Mouse (Mus musculus) cerebellum, postnatal 14 days (tissue): ENCODE results near the gene Prpf4.
A peak's percentile ranks its signal among the peaks of the same experiment; 100 is the strongest.

Source experiments
- DNase-seq, 2 experiments: peaks; one replicate each; pipeline ENCODE4 v3.0.0; 2021; ENCODE audit warnings: mixed read lengths in 2 of 2

Gene Prpf4

DNA sequence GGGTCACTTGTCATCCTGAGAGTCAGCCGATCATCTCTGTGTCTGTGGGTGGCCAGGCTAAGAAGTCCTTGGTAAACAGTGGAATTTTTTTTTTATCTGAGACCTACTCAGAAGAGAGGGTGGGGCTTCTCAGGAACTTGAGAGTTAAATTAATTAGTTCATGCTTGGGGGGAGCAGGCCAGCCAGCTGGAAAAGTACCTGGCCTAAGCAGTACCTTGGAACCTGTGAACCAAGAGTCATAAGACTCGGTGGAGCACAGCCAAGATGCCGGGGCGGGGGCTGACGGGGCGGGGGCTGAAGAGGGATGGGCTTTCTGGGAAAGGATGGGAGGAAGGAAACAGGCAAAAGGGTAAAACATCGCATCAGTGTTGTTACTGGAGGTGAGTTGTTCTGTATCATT is 29.3 kb downstream of the Prpf4 start:
- no peak for DNase-seq

DNA sequence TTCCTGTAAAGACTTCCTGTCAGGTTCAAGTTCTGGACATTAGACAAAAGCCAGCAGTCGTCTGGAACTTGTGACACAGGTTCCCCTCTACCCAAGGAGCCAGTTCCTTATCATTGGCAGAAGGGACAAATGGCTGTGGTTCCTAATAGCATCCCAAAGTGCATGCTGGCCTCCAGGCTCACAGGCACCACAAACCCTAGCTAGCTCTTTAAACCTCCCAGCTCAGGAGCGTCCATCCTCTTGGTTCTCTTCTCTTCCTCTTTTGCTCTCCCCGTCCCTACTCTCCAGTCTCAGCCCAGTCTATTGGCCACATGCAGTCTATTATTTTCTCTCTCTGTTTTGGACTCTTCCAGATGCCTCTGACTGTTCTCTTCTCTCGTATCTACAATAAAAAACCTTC is 31.2 kb downstream of the Prpf4 start:
- no peak for DNase-seq

DNA sequence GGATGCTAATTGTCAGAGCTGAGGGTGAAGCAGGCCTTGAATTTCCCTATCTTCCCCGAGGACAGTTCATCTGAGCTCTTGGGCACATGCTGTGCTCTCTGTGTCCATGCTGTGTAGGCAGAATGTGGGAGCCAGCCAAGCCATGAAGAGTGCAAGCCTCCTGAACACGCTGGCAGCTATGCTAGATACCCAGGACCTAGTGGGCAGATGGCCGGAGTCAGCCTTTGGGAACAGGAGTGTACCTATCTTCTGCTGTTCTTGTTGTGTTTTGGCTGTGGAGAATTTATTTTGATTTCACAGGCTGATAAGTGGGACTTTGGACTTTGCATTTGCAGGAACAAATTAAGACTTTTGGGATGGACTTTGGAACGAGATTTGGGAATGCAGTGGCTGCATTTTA is 31.9 kb downstream of the Prpf4 start:
- peak; percentile 81 to 87 for DNase-seq

DNA sequence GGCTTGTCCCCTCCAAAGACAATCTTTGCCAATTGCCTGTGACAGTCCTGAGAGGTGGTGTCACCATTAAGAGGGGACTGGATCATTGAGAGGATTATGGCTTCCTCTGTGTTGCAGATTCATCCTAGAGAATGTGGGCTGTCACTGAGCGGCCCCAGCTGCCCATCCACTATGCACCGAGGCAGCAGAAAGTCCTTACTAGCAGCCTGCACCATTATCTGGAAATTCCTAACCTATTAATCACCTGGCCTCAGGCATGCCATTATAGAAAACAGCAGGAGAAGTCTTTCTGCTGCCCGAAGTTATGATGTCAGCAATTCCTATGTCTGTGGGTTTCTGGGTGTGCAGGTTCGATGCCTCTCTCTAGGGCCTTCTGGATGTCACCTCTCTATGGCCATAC is 32.4 kb downstream of the Prpf4 start:
- no peak for DNase-seq

DNA sequence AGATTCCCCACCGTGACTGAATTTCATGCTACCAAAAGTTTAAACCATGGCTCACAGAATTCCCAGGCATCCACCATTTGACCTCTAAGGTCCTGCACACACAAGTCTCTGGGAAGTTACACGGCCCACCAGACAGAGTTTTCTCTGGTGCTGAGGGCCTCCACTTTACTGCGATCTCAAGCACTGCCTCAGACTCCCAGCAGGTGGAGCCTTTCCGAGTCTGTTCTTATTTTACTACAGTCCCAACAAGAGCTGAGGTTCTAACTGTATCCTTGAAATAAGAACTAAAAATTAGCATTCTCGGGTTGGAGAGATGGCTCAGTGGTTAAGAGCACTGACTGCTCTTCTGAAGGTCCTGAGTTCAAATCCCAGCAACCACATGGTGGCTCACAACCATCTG is 46.4 kb downstream of the Prpf4 start:
- peak; percentile 40 to 48 for DNase-seq

DNA sequence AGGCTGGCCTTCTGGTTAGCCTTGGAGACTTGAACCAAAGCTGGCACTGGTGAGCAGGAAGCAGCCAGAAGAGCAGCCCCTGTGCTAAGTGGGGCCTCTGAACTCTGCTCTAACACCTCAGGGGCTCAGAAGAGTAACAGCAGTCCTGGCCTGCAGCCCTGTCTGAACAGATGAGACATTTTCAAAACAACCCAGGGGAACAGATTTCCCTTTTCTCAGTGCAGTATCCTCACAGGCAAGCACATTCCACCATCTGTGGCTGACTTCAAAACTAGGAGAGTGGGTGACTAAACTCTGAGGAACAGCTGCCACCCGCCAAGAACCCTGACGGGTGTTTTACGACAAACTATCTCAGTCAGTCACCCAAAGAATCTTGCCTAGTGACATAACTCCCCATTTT is 50.5 kb downstream of the Prpf4 start:
- DNase-seq: no peak

DNA sequence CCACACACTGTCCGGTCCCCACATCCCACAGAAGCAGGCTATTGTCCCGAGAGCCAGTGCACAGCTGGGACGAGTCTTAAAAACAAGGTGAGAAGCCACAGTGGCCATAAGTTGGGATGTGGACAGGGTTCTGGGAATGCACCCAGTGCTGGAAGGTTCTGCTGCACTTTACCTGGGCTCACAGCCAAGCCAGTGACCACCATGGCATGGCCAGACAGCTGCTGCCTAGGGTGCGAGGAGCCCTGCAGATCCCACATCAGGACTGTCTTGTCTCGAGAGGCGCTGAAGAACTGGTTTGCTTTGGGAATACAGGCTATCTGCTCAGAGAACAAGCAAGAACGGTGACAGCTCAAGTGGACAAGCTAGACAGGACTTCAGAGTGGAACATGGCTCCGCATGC is 51.8 kb downstream of the Prpf4 start:
- DNase-seq: no peak

DNA sequence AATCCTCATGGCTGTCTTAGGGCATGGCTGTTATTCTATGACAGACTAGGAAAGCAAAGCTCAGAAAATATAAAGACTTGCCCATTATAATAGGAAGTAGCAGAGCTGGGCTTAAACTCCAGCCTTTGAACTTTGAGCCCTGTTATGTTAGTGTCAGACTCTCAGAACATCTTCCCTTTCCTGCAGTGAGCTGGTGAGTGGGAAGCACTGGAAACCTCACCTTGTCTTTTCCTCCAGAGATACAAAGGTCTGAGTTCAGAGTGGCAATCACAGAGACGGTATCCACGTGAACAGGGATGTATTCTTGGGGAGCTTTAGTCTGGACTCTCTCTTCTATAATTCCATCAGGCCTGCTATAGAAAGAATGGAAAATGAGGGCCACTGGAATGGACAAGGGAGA is 54.5 kb downstream of the Prpf4 start:
- DNase-seq: no peak

DNA sequence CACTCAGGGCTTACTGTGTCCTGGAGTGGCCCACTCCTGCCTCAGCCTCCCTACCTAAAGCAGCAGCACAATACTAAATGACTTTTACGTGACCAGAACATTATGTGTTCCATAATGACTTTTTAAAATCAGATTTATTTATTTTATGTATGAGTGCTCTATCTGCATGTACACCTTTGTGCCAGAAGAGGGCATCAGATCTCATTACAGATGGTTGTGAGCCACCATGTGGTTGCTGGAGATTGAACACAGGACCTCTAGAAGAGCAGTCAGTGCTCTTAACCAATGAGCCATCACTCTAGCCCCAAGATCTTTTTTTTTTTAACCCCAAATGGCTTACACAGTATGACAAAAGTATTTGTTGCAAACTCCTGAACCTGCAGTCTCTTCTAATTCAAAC is 59.6 kb downstream of the Prpf4 start:
- DNase-seq: no peak

DNA sequence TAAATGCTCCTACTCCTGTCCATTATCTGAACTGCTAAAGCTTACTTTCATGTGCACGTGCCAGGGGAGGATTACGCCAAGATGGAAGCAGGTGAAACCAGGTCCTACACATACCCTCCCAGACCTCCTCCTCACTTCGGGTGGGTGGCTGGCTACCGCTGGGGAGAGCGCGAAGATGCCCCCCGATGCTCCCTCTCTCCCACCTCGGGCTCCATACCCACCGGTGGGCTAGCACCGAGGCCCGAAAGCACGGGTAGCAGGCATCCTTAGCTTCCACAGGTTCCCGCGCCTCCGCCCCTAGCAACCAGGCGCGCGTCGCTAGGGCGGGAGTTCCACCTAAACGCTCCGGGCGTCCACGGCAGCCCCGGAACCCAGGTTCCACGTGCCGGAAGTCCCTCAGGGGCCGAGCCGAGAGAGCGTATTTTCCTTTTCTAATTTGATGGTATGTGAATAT is 62.0 kb downstream of the Prpf4 start, which contains the start of gene Wdr31:
Gene Wdr31 (minus strand): TSS at position 299 of the 454 bp plus-strand sequence.
- peak; percentile 90 for DNase-seq

DNA sequence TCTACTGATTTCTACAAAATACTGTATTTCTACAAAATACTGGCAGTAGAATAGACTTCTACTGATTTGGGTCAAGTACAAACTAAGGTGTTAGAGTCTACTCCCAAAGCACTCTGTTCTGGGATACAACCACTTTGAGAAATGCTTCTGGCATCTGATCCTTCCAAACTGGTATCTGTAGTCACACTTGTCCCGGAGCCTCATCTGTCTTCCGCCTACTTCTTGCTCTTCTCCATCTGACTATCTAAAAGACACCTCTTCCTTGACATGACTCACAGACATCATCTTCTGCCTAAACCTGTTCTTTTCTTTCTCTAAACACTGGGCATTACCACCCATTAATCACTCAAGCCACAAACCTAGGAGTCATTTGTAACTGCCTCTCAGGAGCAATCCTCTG is 63.5 kb downstream of the Prpf4 start:
- no peak for DNase-seq

DNA sequence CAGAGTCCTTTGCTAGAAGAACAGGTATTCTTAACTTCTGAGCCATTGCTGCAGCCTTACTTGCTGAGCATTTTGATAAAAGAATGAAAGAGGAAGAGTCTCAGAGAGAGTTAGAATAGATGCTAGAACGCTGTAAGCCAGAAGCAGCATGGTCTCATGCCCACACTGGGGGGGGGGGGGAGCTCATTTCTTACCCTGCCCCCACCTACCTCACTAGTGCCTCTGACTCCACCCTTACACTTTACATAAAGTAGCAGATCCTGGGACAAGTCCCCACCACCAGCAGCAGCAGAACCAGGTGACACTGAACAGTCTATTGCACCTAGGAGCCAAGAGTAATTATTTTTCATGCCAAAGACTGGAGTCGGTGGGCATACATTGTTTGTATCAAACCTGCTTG is 66.5 kb downstream of the Prpf4 start:
- no peak for DNase-seq

DNA sequence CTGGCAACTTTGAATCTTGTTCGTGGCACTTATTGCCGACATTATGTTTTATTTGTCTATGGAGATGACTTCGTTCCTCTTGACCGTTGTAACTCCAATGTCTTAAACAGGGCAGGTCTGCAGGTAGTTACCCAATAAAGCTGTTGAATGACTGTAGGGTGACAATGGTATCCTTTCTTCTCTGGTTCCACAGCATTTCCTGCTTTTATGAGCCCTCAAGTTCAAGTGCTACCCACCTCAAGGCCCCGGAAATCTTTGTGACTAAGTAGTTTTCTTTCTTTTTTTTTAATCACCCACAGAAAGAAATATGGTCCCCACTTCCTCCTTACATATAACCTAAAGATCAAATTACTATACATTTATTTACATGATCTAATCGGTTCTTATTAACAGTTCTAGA is 67.2 kb downstream of the Prpf4 start:
- DNase-seq: no peak
